Mouse (Mus musculus) heart, postnatal 36 days (tissue): Measurements from ENCODE around the gene Ccdc120. TPM values are rescaled to one million over a fixed set of nuclear protein-coding genes. Genes with fewer than 3 reads are reported as not detected.
A peak's percentile ranks its signal among the peaks of the same experiment; 100 is the strongest.

Source experiments
- DNase-seq, 2 experiments: peaks; one replicate each; pipeline ENCODE4 v3.0.0; 2021 to 2022
- intact Hi-C: fragments of 180-260 bp; cut with DNase I; formaldehyde crosslinking; loops from one replicate; pipeline ENCODE4 v1.15.1; 2025
- total RNA-seq, 2 experiments: library from RNA; stranded (reverse); gene quantifications; 2 replicates each; pipeline ENCODE4 v1.2.3; 2021

The Ccdc120 gene
- total RNA-seq, 2 experiments from 2014 or later: 0.42 to 1.8 TPM

GRCm38 (mm10) chrX:7762921-7763197 is 12.2 kb upstream of the Ccdc120 start:
- DNase-seq: no peak
- intact Hi-C loops: loop anchor here (2.0 kb wide), 1 partner anchor 14 kb away; no protein-coding TSS in a partner anchor

GRCm38 (mm10) chrX:7762137-7762920 is 11.6 kb upstream of the Ccdc120 start, which contains the start of gene Tfe3:
Gene Tfe3 (plus strand): TSS chrX:7762560.
- DNase-seq: peak; percentile 83 to 84
- intact Hi-C loops: loop anchor here (2.0 kb wide), 1 partner anchor 14 kb away; no protein-coding TSS in a partner anchor

- intact Hi-C loops: loop anchor here (2.0 to 5.0 kb wide), 2 partner anchors 23 to 39 kb away; no protein-coding TSS in a partner anchor
- DNase-seq: peak in 1 of 2 experiments; percentile 29
Observed at GRCm38 (mm10) chrX:7753627-7754026, 2.9 kb upstream of the Ccdc120 start.

- no peak for DNase-seq
- intact Hi-C loops: no loop called here
Observed at GRCm38 (mm10) chrX:7745429-7745828, 5.3 kb downstream of the Ccdc120 start.

GRCm38 (mm10) chrX:7744940-7745339 is 5.8 kb downstream of the Ccdc120 start:
- intact Hi-C loops: no loop called here

GRCm38 (mm10) chrX:7743470-7743869 is 7.2 kb downstream of the Ccdc120 start:
- intact Hi-C loops: no loop called here
- no peak for DNase-seq

More at GRCm38 (mm10) chrX:7744940-7745339, 5.8 kb downstream of the Ccdc120 start:
- no peak for DNase-seq

- intact Hi-C loops: no loop called here
- DNase-seq: no peak
Observed at GRCm38 (mm10) chrX:7741103-7741502, 9.6 kb downstream of the Ccdc120 start.

GRCm38 (mm10) chrX:7740082-7740819 is 10.5 kb downstream of the Ccdc120 start:
- intact Hi-C loops: no loop called here
- no peak for DNase-seq

- no peak for DNase-seq
- intact Hi-C loops: no loop called here
Observed at GRCm38 (mm10) chrX:7739336-7740081, 11.2 kb downstream of the Ccdc120 start.

GRCm38 (mm10) chrX:7733571-7734156 is 17.0 kb downstream of the Ccdc120 start:
- DNase-seq: peak; percentile 61 to 78
- intact Hi-C loops: loop anchor here (5.0 kb wide), 1 partner anchor 39 kb away; no protein-coding TSS in a partner anchor

GRCm38 (mm10) chrX:7728922-7729265 is 21.8 kb downstream of the Ccdc120 start:
- intact Hi-C loops: loop anchor here (10.0 kb wide), 1 partner anchor 416 kb away; the partner anchor contains the start of gene Rbm3

GRCm38 (mm10) chrX:7728215-7728921 is 22.3 kb downstream of the Ccdc120 start, which contains the start of gene Praf2:
Gene Praf2 (plus strand): TSS chrX:7728439.
- intact Hi-C loops: loop anchor here (10.0 kb wide), 1 partner anchor 416 kb away; the partner anchor contains the start of gene Rbm3
- peak; percentile 68 to 71 for DNase-seq

More at GRCm38 (mm10) chrX:7728922-7729265, 21.8 kb downstream of the Ccdc120 start:
- no peak for DNase-seq

- DNase-seq: no peak
- intact Hi-C loops: loop anchor here (10.0 kb wide), 1 partner anchor 418 kb away; the partner anchor contains the start of gene Rbm3
Observed at GRCm38 (mm10) chrX:7727176-7727575, 23.5 kb downstream of the Ccdc120 start.

GRCm38 (mm10) chrX:7725841-7726240 is 24.9 kb downstream of the Ccdc120 start:
- intact Hi-C loops: loop anchor here (10.0 kb wide), 1 partner anchor 419 kb away; the partner anchor contains the start of gene Rbm3
- DNase-seq: no peak

GRCm38 (mm10) chrX:7724135-7724534 is 26.6 kb downstream of the Ccdc120 start:
- DNase-seq: no peak
- intact Hi-C loops: loop anchor here (10.0 kb wide), 1 partner anchor 421 kb away; the partner anchor contains the start of gene Rbm3

GRCm38 (mm10) chrX:7722691-7723090 is 28.0 kb downstream of the Ccdc120 start:
- DNase-seq: no peak
- intact Hi-C loops: loop anchor here (10.0 kb wide), 1 partner anchor 422 kb away; the partner anchor contains the start of gene Rbm3

GRCm38 (mm10) chrX:7722282-7722611 is 28.5 kb downstream of the Ccdc120 start:
- intact Hi-C loops: loop anchor here (10.0 kb wide), 1 partner anchor 423 kb away; the partner anchor contains the start of gene Rbm3

GRCm38 (mm10) chrX:7721514-7722281 is 29.0 kb downstream of the Ccdc120 start, which contains the start of gene Gm45208:
Gene Gm45208 (plus strand): TSS chrX:7722245.
- intact Hi-C loops: loop anchor here (10.0 kb wide), 1 partner anchor 423 kb away; the partner anchor contains the start of gene Rbm3
- DNase-seq: peak; percentile 70 to 79

More at GRCm38 (mm10) chrX:7722282-7722611, 28.5 kb downstream of the Ccdc120 start:
- no peak for DNase-seq
